Mouse (Mus musculus) hindbrain, postnatal 0 days (tissue): Measurements from ENCODE around the gene Mipep. TPM values are rescaled to one million over a fixed set of nuclear protein-coding genes. Genes with fewer than 3 reads are reported as not detected.

ENCODE experiments used
- ATAC-seq: fragments of 200-750 bp; cut with Nextera tagmentation; 2 replicates; pipeline ENCODE4 v1.8.0; 2017; ENCODE audit warnings: mild to moderate bottlenecking, moderate TSS enrichment, moderate library complexity
- DNase-seq: peaks from one replicate; pipeline ENCODE4 v3.0.0-alpha.2; 2015; ENCODE audit warnings: low spot score
- H3K27ac ChIP-seq: fragments of 300-500 bp; sonication (generic); 2 replicates; pipeline ENCODE4 v1.5.1; 2014; ENCODE audit warnings: mild to moderate bottlenecking
- H3K27me3 ChIP-seq: fragments of 300-500 bp; sonication (generic); 2 replicates; pipeline ENCODE4 v1.6.1; 2014; ENCODE audit warnings: low read length, mixed read lengths; ENCODE audit not compliant: insufficient read depth
- H3K36me3 ChIP-seq: fragments of 300-500 bp; sonication (generic); 2 replicates; pipeline ENCODE4 v1.6.1; 2014; ENCODE audit warnings: low read length, mixed read lengths; ENCODE audit not compliant: insufficient read depth
- H3K4me1 ChIP-seq: fragments of 300-500 bp; sonication (generic); 2 replicates; pipeline ENCODE4 v1.6.1; 2014; ENCODE audit warnings: antibody characterized with exemption, low read length, mixed read lengths; ENCODE audit not compliant: insufficient read depth
- H3K4me2 ChIP-seq: fragments of 300-500 bp; sonication (generic); 2 replicates; pipeline ENCODE4 v1.6.1; 2014; ENCODE audit warnings: low read depth, mild to moderate bottlenecking, low read length, moderate library complexity, mixed read lengths
- H3K4me3 ChIP-seq: fragments of 300-500 bp; sonication (generic); 2 replicates; pipeline ENCODE4 v1.5.1; 2014; ENCODE audit warnings: low read length
- H3K9ac ChIP-seq: fragments of 300-500 bp; sonication (generic); replicated peaks from 2 replicates; pipeline ENCODE4 v1.6.1; 2014; ENCODE audit warnings: mild to moderate bottlenecking, low read length, moderate library complexity, mixed read lengths
- H3K9me3 ChIP-seq: fragments of 300-500 bp; sonication (generic); 2 replicates; pipeline ENCODE4 v1.6.1; 2016; ENCODE audit warnings: low read length, mixed read lengths
- CTCF ChIP-seq: IDR thresholded peaks from 2 replicates; pipeline ENCODE4 v1.5.1; 2016; ENCODE audit warnings: antibody characterized with exemption, control low read depth, low read depth
- WGBS: fragments of 180-500 bp; shearing (Covaris S2); extraction: QIAGEN DNeasy Blood & Tissue Kit; methylation state at CpG from one replicate; pipeline ENCODE4 v1.1.7; 2014; 5-methylcytosine and 5-hydroxymethylcytosine counted together
- polyA plus RNA-seq: library from polyadenylated mRNA; unstranded; fragments of >200 nt; fragmentation: Nextera tagmentation; extraction: Ambion mirVana; gene quantifications from 2 replicates; pipeline ENCODE4 v1.2.1, GENCODE M21; 2015
- total RNA-seq: library from RNA; depleted of rRNA; stranded (reverse); fragments of >200 nt; gene quantifications from 2 replicates; pipeline ENCODE4 v1.2.3, GENCODE M21; 2014

Gene Mipep
- total and polyA plus RNA-seq, 2 experiments from 2014 or later: 17.5 to 31.7 TPM

- 33% methylated on average over 6 of the region's 6 CpGs for WGBS
- Histone ChIP-seq H3K9ac (no peak overlapping the region), H3K27me3 (no peaks in the 10 kb centered on the region), H3K27ac (no peak overlapping the region), H3K4me3 (no peak overlapping the region), H3K4me2 (no peak overlapping the region), H3K36me3 (peaks cover 4% of the 10 kb centered on the region; the same call in 1 of the 2 replicates), H3K9me3 (peaks cover 3% of the 10 kb centered on the region; the same call in 1 of the 2 replicates), H3K4me1 (no peaks in the 10 kb centered on the region)
- no peak for TF ChIP-seq CTCF
- DNase-seq: no peak
- ATAC-seq: no peak
Observed at GRCm38 (mm10) chr14:60836709-60837108, 52.3 kb downstream of the Mipep start.

- Histone ChIP-seq H3K4me3 (no peak overlapping the region), H3K9ac (no peak overlapping the region), H3K27ac (no peak overlapping the region), H3K4me2 (no peak overlapping the region), H3K4me1 (no peaks in the 10 kb centered on the region), H3K9me3 (no peaks in the 10 kb centered on the region), H3K36me3 (no peaks in the 10 kb centered on the region; the same call in 1 of the 2 replicates), H3K27me3 (no peaks in the 10 kb centered on the region)
- TF ChIP-seq CTCF: no peak
- 87% methylated on average over 8 of the region's 8 CpGs for WGBS
- ATAC-seq (no peak), DNase-seq (no peak)
Observed at GRCm38 (mm10) chr14:60839654-60840053, 55.3 kb downstream of the Mipep start.

GRCm38 (mm10) chr14:60841977-60842659 is 57.7 kb downstream of the Mipep start:
- H3K36me3 ChIP-seq: no peaks in the 10 kb centered on the region; the same call in 1 of the 2 replicates
- no peak for ATAC-seq
- H3K27me3 ChIP-seq: no peaks in the 10 kb centered on the region
- no peak for TF ChIP-seq CTCF
- no peak overlapping the region for H3K4me2 ChIP-seq
- H3K9ac ChIP-seq: no peak overlapping the region
- no peak overlapping the region for H3K4me3 ChIP-seq
- no peak overlapping the region for H3K27ac ChIP-seq
- H3K4me1 ChIP-seq: no peaks in the 10 kb centered on the region
- 74% methylated on average over 14 of the region's 14 CpGs for WGBS
- DNase-seq: no peak
- H3K9me3 ChIP-seq: no peaks in the 10 kb centered on the region

GRCm38 (mm10) chr14:60843596-60843995 is 59.2 kb downstream of the Mipep start:
- H3K4me2 ChIP-seq: no peak overlapping the region
- no peak for DNase-seq
- H3K4me1 ChIP-seq: no peaks in the 10 kb centered on the region
- H3K4me3 ChIP-seq: no peak overlapping the region
- no peaks in the 10 kb centered on the region for H3K9me3 ChIP-seq
- no peak for TF ChIP-seq CTCF
- ATAC-seq: no peak
- no peaks in the 10 kb centered on the region for H3K27me3 ChIP-seq
- peaks cover 4% of the 10 kb centered on the region; the same call in 1 of the 2 replicates for H3K36me3 ChIP-seq
- H3K9ac ChIP-seq: no peak overlapping the region
- H3K27ac ChIP-seq: no peak overlapping the region
- 89% methylated on average over 7 of the region's 7 CpGs for WGBS

- 71% methylated on average over 10 of the region's 10 CpGs for WGBS
- ATAC-seq (no peak), DNase-seq (no peak)
- no peaks in the 10 kb centered on the region for H3K27me3 ChIP-seq
- no peak overlapping the region for H3K27ac ChIP-seq
- H3K4me1 ChIP-seq: no peaks in the 10 kb centered on the region
- no peak for TF ChIP-seq CTCF
- H3K9ac ChIP-seq: no peak overlapping the region
- no peaks in the 10 kb centered on the region for H3K9me3 ChIP-seq
- H3K36me3 ChIP-seq: peaks cover 8% of the 10 kb centered on the region; the same call in 1 of the 2 replicates
- H3K4me3 ChIP-seq: no peak overlapping the region
- no peak overlapping the region for H3K4me2 ChIP-seq
Observed at GRCm38 (mm10) chr14:60845261-60846045, 61.1 kb downstream of the Mipep start.

GRCm38 (mm10) chr14:60846174-60846573 is 61.8 kb downstream of the Mipep start:
- Histone ChIP-seq H3K4me2 (no peak overlapping the region), H3K27ac (no peak overlapping the region), H3K36me3 (peaks cover 10% of the 10 kb centered on the region; the same call in 1 of the 2 replicates), H3K9me3 (no peaks in the 10 kb centered on the region), H3K4me3 (no peak overlapping the region), H3K27me3 (no peaks in the 10 kb centered on the region), H3K9ac (no peak overlapping the region), H3K4me1 (no peaks in the 10 kb centered on the region)
- DNase-seq (no peak), ATAC-seq (no peak)
- TF ChIP-seq CTCF: no peak
- 92% methylated on average over 5 of the region's 5 CpGs for WGBS
